Mouse (Mus musculus): Measurements from ENCODE around the gene Milr1.

DNA sequence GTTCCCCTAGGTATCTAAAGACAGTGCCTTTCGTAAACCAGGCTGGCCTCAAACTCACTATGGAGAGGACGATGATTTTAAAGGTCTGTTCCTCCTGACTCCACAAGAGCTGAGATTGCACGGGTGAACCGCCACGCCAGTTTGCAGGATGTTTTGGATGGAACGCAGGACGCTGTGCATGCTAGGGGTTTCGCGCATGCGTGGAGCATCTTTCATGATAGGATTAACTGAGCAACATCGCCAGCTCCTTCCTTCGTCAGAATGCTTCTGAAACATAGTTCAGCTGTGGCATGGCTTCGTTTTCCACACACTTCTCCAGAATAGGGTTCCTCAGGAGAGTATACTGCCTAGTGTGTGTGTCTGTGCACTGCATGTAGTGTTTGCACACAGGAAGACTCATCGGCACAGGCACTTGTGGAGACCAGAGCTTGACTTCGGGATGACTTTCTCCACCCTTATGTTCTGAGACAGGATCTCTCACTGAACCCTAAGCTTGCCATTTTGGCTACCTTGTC lies 27.4 kb upstream of the Milr1 start:
- TF ChIP-seq CHD2 (IDR thresholded peaks at IDR 0.05; ENCODE audit: low read depth, low read length) (no peak), ZNF384 (IDR thresholded peaks at IDR 0.05; ENCODE audit: low read depth, low read length) (no peak), MAFK (IDR thresholded peaks at IDR 0.05; ENCODE audit: insufficient read depth, low read depth, low read length) (no peak)

Data from ES-E14 (cell line).